Mouse (Mus musculus) hindlimb bud, embryonic 11.5 days (tissue): ENCODE measurements at regions not wholly inside any gene's neighbourhood (a gene's known extent, or its start where the extent isn't known, plus 50 kb on each side); places are given as distances from the start of the nearest gene placed in this dataset.

ENCODE experiments used
- DNase-seq: peaks from one replicate; pipeline ENCODE4 v3.0.0-alpha.2; 2012; ENCODE audit warnings: low read depth, low spot score; ENCODE audit errors: extremely low spot score

DNA sequence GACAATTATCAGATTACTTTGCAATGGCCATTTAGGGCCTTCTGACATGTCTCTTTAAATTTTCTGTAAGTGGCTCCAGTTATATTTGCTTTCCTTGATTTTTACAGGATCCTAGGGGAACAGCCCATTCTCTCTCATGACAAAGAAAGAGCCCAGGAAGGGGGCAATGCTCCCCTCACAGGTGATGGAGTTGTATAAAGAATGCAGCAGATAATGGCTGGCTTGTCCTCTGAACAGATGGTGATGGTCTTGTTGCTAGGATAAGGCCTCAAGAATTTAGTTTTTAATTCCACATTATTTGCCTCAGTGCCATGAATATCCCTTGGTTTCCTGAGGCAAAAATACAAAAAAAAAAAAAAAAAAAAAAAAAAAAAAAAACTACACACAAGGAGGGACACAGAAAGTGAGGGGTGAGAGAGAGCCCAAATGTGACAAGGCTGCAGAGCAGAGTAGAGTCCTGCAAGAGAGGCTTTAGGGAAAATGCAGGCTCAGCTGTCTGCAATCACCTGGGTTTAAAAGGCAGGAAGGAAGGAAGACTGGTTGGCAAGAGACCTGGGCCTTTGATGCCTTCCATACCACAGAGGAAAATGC is 272.8 kb upstream of the Zeb2 start:
- no peak for DNase-seq

DNA sequence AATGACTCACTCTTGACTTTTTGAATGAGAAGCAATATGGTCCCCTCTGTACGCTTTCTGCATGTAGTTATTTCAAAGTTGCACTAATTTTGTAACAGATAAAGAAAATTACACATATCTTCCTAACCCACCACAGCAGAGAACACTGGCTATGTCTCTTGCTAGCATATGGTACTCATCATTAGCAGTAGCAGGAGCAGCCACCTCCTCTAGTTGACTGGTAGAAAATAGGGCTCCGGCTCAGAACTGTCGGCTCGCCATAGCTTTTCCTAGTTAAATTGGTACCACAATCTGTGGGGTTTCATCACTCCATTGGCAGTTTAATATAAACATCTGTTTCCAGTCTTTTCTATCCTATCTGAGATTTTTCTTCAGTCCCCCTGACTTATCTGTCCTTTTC is 254.1 kb upstream of the Zeb2 start:
- no peak for DNase-seq

DNA sequence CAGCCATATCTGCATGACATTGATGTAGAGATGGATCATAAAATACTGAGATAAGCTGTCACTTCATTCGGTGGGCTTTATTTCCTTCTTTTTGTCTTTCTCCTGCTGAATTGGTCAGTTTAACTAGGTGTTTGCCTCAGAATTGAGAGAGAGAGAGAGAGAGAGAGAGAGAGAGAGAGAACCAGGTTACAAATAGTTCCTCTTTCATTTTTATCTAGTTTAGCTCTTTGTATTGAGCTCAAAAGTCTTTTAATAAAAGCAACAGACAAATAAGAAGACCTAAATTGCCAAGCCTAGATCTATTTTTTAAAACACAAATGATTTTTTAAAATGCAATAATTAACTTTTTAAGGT is 253.4 kb upstream of the Zeb2 start:
- no peak for DNase-seq

DNA sequence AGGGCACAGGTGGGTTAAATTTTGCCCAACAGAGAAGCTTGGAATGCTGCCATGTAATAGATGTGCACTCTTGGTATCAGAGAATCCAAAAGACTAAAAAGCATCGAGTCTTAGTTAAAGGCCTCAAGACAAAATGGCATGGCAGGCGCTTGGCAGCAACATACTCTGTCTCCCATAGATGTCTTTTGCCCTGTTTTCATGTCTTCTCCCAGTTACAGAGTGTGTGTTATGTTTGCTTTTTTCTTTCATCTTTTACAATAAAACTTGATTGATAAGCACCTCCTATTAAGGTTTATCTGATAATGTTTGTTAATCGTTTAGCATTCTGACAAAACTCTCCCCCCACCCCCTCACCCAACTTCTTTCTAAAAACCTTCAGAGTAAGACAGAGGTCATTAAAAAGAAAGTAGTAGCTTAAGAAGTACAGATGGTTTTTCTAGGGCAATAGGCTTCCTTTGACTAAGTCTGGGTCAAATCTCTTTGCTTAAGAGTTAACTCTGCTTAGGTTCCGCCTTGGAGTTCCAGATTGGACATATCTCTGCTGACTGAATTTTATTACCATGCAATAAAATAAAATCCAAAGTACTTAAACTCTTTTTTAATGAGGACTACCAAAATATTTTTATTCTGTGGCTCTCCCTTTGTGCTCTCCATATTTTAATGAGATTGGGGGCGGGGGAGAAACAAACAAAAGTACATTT is 252.9 kb upstream of the Zeb2 start:
- no peak for DNase-seq

DNA sequence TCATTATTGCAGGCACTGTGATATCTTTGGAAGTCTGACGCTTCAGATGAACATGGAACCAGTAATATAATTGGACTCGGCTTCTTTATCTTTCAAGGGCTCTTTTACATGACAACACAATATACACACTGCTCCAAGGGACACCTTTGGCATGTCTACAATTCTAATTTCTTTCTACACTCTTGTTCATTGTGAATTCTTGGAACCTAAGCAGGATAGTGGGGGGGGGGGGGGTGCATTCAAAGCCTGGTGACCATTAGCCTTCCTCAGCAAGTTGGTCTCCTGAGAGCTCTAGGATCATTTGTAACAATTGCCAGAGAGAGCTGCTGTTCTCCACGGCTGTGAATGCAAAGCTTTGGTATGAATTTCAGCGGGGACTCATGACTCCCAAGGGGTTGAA is 252.2 kb upstream of the Zeb2 start:
- no peak for DNase-seq

DNA sequence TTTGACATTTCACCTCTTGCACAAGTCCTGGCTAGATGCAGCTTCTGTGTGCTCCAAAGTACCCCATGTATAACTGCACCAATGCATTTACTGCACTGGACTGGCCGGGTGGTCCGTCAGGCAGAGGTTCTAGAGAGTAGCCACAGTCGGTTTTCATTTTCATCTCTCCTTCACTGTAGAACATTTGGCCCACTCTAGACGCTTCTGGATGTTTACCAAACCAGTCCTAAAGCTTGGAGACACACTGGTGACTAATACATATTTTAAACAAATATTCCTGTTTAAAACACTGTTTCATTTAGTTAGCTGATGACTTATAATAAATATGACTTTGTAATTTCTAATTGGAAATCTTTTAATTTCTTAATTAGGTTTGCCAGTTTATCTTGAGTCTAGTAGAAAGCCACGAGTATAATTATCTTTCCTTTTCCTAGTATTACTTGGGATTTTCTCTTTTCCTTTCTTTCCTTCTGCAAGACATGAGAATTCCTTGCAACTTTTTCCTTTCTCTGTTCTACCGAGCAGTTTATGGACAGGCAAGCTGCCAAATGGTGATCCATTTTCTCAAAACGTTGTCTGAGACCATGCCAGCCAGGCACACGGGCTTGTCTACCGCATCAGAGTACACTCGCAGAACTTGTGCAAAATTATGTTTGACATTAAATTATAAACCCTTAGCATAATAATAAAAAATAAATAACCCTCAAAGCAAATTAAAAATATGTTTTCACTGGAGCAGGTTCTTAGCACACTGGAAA is 250.4 kb upstream of the Zeb2 start:
- DNase-seq: no peak

DNA sequence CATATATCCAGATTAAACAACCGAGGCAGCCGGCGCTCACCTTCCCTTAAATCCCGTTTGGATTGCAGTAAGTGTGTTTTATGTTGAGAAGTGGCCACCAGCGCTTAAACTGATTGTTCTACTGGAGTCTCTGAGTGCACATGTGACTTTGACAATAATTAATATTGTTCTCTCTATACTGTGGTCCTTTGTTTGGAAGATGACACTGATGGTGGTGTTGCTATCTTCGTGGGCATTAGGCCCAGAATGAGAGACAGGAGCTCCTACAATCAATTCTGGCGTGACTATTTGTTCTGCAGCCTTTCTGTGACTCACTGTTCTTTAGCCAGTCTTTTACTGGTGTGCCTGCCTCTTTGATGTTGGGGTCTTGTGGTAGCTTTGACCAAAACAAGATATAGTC is 240.1 kb upstream of the Zeb2 start:
- no peak for DNase-seq

DNA sequence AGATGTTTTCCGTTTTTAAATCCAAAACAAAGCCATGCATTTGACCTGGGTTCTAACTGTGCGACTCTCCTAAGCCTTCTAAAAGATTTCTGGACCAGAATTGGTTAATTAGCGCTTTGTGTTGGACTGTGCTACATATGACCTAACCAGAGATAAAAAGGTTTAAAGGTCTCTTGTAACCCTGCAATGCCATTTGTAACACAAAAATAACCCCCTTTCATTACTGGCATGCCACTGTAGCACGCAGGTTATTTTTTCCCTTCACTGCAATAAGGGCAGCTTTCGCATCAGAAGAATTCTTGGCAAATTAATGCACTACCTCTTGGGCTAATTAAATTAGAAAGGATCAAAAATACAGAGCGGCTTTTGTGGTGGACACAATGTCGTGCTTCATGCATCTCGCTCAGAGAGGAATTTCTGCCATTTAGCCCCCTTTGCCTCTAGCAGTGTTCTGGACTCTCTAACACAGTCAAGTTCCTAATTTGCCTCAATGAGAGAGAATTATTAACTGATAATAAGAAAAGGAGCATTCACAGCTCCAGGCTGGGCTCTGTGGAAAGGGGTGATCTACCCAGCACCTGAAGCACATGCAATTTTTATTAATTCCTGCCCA is 239.5 kb upstream of the Zeb2 start:
- DNase-seq: no peak

DNA sequence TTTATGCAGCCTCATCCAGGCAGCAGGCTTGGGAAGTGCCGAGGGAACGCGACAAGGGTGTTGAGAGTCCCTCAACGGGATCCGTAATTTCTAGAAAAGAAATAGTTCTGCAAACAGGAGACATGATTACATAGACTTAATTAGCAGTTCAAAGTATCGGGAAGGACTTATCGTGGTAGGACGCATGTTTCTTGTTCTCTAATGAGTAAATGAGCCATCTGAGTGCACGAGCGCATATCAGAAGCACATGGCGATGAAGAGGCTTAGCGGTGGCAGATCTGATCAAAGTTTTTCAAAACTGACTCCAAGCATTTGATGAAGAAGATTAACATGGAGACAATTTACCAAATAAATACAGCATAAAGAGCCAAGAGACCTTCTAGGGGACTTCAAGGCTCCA is 238.8 kb upstream of the Zeb2 start:
- DNase-seq: no peak

DNA sequence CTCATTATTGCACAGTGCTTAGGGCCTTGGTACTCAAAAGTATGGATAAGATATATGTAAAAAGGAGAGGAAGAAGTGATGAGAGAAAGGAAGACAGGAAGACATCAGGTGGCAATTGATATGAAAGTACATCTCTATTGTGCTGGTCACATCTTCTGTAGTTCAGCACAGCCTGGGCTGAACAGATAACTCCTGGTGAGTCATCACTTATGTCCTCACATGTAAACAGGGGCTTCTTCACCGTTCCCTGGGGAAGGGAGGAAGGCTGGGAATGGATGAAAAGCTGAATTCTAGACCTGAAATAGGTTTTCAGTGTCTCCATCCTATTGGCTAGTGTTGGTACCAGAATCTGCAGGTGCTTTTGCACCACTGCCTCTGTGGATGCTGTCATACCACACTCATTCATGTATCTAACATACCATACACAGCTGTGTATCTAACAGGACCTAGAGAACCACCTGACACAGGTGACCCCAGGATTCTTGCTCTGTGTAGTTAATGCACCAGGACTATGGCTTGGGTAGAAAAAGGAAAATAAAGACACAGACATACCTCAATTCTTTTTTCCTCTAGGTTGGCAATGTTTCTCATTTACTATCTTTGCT is 234.4 kb upstream of the Zeb2 start:
- no peak for DNase-seq

DNA sequence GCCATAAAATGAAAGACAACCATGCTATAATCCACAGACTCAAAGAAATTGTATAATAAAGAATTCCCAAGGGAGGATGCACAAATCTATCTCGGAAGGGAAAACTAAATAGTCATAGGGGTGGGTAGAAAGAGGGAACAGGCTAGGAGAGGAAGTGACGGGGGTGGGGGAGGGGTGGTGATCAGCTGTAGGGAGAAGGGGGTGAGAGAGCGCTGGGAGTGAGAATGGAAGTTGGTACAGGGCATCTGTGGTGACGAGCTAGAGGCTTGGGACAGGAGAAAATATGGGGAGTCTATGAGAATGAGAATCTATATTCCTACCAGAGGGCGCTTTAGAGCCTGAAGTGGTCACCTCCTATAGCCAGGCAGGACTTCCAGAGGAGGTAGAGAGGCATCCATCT is 229.2 kb upstream of the Zeb2 start:
- no peak for DNase-seq

DNA sequence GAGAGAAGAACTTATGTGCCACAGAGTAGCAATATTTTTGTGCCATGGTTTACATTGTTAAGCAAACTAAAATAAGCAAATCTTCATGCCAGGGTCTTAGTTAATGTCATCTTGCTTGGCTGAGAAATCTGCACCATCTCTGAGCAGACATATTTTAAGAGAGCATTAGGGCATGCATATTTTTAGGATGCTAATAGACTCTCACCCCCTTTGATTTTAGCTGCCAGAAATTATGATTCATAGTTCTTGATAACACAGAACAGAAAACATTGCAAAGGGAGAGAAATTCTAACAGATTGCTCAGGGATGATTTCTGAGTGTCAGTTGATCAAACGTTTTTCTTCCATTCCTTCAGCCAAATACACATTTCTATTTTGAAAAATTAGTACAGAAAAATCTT is 222.7 kb upstream of the Zeb2 start:
- no peak for DNase-seq

DNA sequence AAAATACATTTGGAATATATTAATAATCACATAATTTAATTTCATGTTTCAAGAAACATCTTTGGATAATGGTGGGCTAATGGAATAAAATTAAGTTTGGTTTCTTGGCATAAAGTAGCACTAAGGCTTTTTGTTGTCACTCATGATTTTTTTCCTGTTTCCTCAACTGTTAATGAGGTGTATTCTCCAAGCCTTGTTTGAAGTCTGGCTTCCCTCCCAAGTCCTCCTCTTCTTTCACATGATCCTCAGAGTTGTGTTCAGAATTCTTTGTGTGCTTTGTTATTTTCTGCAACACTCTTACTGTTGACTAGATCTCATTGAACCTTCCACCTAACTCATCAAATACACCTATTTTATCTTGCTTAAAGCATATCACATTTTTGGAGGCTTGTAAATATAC is 221.6 kb upstream of the Zeb2 start:
- no peak for DNase-seq

DNA sequence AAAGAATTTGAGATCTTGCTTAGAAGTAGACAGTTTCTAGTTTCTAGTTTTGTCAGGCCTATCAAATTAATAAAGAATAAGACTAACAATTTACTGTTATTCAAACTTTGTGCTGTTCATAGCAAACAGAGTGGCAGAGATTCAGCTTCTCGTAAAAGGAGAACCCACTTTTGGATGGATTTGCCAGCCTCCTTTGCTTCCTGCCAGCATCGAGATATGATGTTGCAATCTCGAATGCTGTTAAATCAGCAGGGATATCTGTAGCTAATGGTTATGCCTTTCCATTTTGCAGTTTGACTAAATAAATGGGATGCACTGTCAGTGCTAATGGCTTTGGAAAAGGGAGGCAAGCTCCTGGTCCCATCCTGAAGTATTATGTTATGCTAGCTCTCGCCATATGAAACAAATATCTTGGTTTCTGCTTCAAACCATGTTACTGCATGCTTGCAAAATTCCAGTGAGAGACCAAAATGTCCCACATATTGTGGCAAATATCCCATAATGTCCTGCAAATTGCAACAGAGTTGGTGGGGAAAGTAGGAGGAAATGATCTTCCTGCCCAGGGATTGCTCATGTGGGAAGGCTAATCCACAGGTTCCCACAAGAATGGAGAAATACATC is 199.9 kb upstream of the Zeb2 start:
- DNase-seq: no peak

DNA sequence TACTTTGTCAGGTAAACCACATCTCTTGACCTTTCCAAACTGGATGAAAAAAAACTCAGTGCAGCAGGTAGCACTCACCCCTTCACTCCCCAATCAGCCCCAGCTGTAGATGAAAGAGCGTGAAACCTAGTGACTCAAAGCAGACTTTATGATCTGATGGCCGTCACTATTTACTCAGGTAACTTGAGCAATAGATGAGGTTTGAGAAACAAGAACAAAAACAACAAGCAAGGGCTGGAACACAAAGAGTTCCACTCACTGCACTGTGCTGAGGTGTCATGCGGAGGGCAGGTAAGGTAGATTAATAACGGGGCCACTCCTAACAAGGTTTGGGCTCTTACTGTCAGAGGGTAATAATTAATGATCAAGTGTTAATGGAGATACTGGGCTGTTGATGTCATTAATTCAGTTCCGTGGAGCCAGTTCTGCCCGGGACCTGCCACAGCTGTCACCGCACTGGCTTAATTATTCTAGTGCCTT is 170.4 kb upstream of the Zeb2 start:
- DNase-seq: no peak

DNA sequence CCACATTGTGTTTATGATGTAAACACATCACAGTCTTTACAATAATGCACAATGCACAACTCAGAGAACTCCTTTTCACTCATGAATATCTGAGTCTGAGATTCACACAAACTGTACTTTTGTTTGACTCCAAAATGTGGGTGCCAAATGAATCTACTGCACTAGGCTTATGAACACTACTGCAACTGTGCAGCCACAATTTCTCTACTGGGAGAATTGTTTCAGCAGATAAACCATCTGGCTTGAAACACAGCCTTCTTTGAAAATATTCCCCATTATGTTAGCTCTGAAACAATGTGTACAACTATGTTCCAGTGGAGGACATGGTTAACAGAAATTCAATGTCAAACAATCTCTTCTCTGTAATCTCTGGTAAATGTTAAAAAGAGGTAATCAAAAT is 166.6 kb upstream of the Zeb2 start:
- DNase-seq: no peak

DNA sequence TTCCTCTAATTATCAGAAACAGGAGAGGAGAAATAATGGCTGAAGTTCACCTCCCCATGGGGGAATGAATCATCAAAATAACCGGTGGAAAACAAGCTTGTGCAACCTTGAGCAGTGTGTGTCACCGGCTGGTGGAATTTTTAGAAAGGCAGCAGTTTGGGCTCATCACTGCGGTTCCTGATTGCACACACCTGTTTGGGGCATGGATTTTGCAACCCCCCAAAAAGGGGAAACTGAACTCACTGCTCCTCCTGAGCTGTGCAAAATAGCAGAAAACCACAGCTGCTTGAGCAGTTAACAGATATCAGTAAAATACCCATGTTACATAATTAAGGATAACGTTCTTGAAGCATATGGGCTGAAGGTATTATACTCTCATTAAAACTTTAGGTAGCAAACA is 162.3 kb upstream of the Zeb2 start:
- no peak for DNase-seq

DNA sequence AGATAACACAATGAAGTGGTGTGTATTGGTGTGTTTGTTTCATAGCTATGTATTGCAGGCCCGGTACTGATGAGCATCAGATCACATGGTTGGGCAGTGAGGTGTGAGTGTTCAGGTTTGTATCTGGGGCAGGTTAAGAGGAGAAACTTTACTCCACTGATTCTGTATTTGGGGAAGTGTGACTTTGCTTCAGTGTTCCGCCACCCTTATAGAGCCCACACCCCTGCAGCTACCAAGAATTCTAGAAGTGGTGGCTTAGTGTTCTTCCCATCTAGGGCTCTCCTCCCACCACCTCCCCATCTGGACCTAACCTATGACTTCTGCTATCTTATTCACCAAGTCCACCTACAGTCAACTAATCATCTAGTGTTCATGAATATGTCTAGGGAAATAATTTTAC is 160.4 kb upstream of the Zeb2 start:
- no peak for DNase-seq

DNA sequence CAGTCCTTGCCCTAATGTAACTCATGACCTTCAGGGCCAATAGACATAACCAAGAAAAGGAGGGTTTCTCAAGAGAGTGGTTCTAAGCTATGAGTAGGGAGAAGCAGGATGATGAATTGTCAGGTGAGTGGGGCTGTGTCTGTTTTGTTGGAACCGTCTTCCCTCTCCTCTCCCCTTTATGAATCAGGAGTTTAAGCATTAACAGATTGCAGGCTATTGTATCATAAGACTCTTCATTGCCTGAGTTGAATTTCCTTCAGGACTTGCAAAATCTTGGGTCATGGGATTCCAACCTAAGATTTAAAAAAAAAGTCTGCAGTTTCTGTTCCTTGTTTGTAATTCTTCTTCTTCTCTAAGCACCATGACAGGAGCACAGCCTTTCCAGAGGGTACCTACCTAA is 159.5 kb upstream of the Zeb2 start:
- no peak for DNase-seq

DNA sequence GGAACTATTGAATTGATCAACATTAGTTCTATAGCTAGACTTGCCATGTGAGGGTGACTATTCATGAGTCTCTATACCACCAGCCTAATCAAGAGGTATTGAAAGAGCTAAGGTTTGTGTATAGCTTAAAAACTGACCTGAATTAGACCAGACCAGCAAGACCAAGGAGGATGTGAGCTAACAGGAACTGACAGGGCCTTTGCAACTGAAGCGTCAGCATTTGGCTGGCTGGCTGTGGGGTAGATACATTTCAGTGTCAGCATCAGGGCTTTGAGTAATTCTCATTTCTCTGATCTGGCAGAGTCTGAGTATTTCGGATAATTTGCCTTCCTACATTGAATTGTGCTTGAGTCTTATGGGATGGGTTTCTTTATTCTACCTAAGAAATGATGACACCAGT is 152.8 kb upstream of the Zeb2 start:
- no peak for DNase-seq

DNA sequence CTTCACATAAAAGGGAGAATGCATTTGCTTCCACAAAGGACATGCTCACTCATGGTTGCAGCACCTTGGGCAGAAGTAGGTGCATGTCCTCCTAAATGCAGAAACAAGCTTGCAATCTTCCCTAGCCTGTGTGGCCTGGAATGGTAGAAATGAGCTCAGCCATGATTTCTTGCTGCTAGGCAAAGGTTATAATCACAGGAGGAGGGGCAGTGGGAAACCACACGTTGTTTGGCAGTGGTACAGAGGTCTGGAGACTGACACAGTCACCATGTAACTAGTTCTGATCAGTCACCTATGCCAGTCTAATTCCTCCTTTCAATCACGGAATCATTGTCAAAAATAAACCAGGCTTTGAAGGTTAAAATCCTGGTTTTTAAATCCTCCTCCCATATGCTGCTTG is 148.6 kb upstream of the Zeb2 start:
- DNase-seq: no peak
